Mouse (Mus musculus) heart, embryonic 11.5 days (tissue): ENCODE measurements around the gene Ephx1. TPM values are rescaled to one million over a fixed set of nuclear protein-coding genes. Genes with fewer than 3 reads are reported as not detected.

Source experiments
- ATAC-seq: fragments of 200-750 bp; cut with Nextera tagmentation; replicated peaks from 2 replicates; pipeline ENCODE4 v1.8.0; 2017; ENCODE audit warnings: moderate library complexity; ENCODE audit not compliant: insufficient number of reproducible peaks, low FRiP score, low TSS enrichment
- H3K27ac ChIP-seq: fragments of 300-500 bp; sonication (generic); 2 replicates; pipeline ENCODE4 v1.5.1; 2014; ENCODE audit warnings: mild to moderate bottlenecking, low read depth, low read length
- H3K27me3 ChIP-seq: fragments of 300-500 bp; sonication (generic); 2 replicates; pipeline ENCODE4 v1.6.1; 2014; ENCODE audit warnings: mild to moderate bottlenecking, low read length, mixed read lengths; ENCODE audit not compliant: control insufficient read depth, insufficient read depth
- H3K36me3 ChIP-seq: fragments of 300-500 bp; sonication (generic); 2 replicates; pipeline ENCODE4 v1.6.1; 2014; ENCODE audit warnings: mild to moderate bottlenecking, low read length, moderate library complexity, mixed read lengths; ENCODE audit not compliant: control insufficient read depth, insufficient read depth
- H3K4me1 ChIP-seq: fragments of 300-500 bp; sonication (generic); 2 replicates; pipeline ENCODE4 v1.6.1; 2014; ENCODE audit warnings: low read length; ENCODE audit not compliant: control insufficient read depth, insufficient read depth
- H3K4me2 ChIP-seq: fragments of 300-500 bp; sonication (generic); 2 replicates; pipeline ENCODE4 v1.6.1; 2014; ENCODE audit warnings: mild to moderate bottlenecking, moderate library complexity
- H3K4me3 ChIP-seq: fragments of 300-500 bp; sonication (generic); 2 replicates; pipeline ENCODE4 v1.5.1; 2014; ENCODE audit warnings: low read depth, low read length
- H3K9ac ChIP-seq: fragments of 300-500 bp; sonication (generic); 2 replicates; pipeline ENCODE4 v1.6.1; 2014; ENCODE audit warnings: mild to moderate bottlenecking, low read depth, low read length, moderate library complexity
- H3K9me3 ChIP-seq: fragments of 300-500 bp; sonication (generic); replicated peaks from 2 replicates; pipeline ENCODE4 v1.6.1; 2016; ENCODE audit warnings: low read length; ENCODE audit not compliant: control insufficient read depth
- WGBS: fragments of 180-500 bp; shearing (Covaris S2); extraction: QIAGEN DNeasy Blood & Tissue Kit; methylation state at CpG from one replicate; pipeline ENCODE4 v1.1.7; 2014; ENCODE audit not compliant: insufficient replicate concordance; 5-methylcytosine and 5-hydroxymethylcytosine counted together
- polyA plus RNA-seq: library from polyadenylated mRNA; unstranded; fragments of >200 nt; fragmentation: Nextera tagmentation; extraction: Ambion mirVana; gene quantifications from 2 replicates; pipeline ENCODE4 v1.2.1, GENCODE M21; 2014

Ephx1 gene
- polyA plus RNA-seq, 1 experiment from 2014 or later = 3.8 TPM

DNA sequence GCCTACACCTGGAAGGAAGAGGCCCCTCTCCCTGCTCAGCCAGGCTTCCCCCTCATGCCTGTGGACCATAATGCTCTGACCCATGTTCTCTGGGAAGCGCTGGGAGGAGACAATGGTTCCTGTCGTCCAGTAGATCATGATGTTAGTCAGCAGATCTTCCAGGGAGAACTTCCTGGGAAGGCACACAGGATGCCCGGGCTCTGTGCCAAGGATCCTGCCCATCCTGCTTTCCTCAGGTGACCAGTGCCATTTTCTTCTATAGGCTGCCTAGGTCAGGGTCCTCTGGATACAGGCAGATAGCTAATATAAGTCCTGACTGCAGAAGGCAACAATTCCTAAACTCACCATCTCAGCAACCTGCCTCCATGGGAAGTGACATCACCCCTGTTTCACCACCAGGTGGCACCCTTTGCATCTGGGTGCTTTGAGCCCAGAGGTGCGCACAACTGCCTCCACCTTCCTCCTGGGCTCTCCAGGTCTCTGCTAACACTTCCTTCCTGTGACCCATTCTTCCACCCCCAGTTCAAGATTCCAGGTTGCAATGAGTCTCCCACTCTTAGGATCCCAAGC lies 44.5 kb downstream of the Ephx1 start:
- Histone ChIP-seq H3K4me2 (no peak overlapping the region), H3K4me1 (no peaks in the 10 kb centered on the region), H3K27me3 (no peaks in the 10 kb centered on the region), H3K27ac (no peak overlapping the region), H3K9me3 (no peaks in the 10 kb centered on the region), H3K9ac (no peak overlapping the region), H3K4me3 (no peak overlapping the region), H3K36me3 (peaks cover 5% of the 10 kb centered on the region; the same call in 1 of the 2 replicates)
- ATAC-seq = no peak
- WGBS = 57% methylated on average over 4 of the region's 4 CpGs

DNA sequence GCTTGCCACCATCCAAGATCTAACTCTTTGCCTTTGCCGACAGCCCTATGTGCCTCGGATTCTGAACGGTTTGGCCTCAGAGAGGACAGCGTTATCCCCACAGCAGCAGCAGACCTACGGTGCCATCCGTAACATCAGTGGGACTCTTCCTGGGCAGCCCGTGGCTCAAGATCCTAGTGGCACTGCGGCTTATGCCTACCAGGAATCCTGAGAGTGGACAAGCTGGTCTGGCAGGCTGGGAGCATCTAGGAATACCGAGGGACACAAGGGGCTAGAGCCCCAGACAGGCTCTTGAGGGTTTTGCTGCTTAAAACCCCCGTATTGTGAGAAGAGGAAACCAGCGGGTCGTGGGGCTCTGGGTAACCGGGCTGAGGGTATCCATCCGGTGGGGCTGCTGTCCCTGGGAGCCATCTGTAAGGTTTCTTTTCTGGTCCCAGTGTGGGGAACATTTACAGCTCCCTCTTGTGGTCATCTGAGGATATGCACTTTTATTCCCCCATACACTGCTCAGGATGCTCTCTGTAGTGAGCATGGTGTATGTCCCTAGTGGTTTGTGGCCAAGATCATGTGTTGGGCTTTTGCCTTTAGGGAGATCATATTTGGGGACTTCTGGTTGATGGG lies 46.5 kb downstream of the Ephx1 start:
- Histone ChIP-seq H3K9me3 (no peaks in the 10 kb centered on the region), H3K36me3 (peaks cover 5% of the 10 kb centered on the region; the same call in 1 of the 2 replicates), H3K27ac (no peak overlapping the region), H3K4me3 (no peak overlapping the region), H3K27me3 (no peaks in the 10 kb centered on the region), H3K4me2 (no peak overlapping the region), H3K9ac (no peak overlapping the region), H3K4me1 (no peaks in the 10 kb centered on the region)
- no peak for ATAC-seq
- WGBS = 59% methylated on average over 14 of the region's 14 CpGs

DNA sequence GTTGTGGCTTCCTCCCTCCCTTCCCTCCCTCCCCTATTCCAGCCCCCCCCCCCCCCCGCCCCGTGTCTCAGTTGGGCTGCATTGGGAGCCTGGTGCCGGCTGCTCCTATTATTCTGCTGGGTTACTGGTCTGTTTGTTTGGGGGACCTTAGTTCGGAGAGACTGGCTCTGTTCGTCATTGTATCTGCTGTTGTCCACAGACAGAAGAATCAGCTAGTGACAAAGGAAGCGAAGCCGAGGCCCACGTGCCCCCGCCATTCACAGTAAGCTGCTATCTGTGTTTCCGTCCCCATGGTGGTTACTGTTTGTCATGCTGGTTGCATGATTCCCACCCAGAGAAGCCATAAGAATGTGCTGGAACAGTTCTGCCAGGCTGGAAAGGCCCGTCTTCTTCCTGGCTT lies 47.8 kb downstream of the Ephx1 start:
- no peak overlapping the region for H3K4me2 ChIP-seq
- H3K27me3 ChIP-seq = no peaks in the 10 kb centered on the region
- H3K9me3 ChIP-seq = no peaks in the 10 kb centered on the region
- no peaks in the 10 kb centered on the region for H3K4me1 ChIP-seq
- peaks cover 9% of the 10 kb centered on the region; the same call in 1 of the 2 replicates for H3K36me3 ChIP-seq
- no peak overlapping the region for H3K9ac ChIP-seq
- ATAC-seq = no peak
- H3K4me3 ChIP-seq = no peak overlapping the region
- WGBS = 82% methylated on average over 10 of the region's 11 CpGs
- no peak overlapping the region for H3K27ac ChIP-seq

GRCm38 (mm10) chr1:180967261-180967660 lies 53.4 kb downstream of the Ephx1 start:
- 73% methylated on average over 7 of the region's 7 CpGs for whole genome bisulfite sequencing
- H3K9ac ChIP-seq = no peak overlapping the region
- no peaks in the 10 kb centered on the region for H3K27me3 ChIP-seq
- H3K27ac ChIP-seq = no peak overlapping the region
- no peaks in the 10 kb centered on the region for H3K4me1 ChIP-seq
- no peak for ATAC-seq
- H3K9me3 ChIP-seq = no peaks in the 10 kb centered on the region
- no peak overlapping the region for H3K4me3 ChIP-seq
- H3K4me2 ChIP-seq = no peak overlapping the region
- peaks cover 12% of the 10 kb centered on the region; the same call in 1 of the 2 replicates for H3K36me3 ChIP-seq

- 41% methylated on average over 3 of the region's 3 CpGs for WGBS
- H3K4me3 ChIP-seq = no peak overlapping the region
- H3K36me3 ChIP-seq = peaks cover 10% of the 10 kb centered on the region; the same call in 1 of the 2 replicates
- no peak overlapping the region for H3K9ac ChIP-seq
- H3K4me1 ChIP-seq = no peaks in the 10 kb centered on the region
- H3K4me2 ChIP-seq = no peak overlapping the region
- no peaks in the 10 kb centered on the region for H3K27me3 ChIP-seq
- ATAC-seq = no peak
- H3K27ac ChIP-seq = no peak overlapping the region
- no peaks in the 10 kb centered on the region for H3K9me3 ChIP-seq
These were observed 54.2 kb downstream of the Ephx1 start for GRCm38 (mm10) chr1:180966542-180966941.

DNA sequence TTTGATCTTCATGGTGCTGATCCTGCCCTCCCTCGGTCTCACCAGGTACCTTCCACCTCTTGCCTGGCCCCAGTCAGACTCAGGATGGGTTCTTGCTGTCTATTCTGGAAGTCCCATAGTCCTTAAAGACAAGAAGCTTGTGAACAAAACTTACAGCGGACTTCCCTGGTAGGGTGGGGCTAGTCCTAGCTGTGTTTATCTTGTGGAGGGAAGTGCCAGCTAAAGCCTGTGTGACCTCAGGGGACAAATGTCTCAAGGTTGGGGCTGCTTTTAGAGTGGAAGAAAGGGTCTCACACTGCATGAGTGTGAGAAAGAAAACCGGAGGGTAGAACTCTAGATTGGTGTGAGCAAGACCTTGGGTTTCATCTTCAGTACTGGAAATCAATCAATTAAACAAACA lies 54.9 kb downstream of the Ephx1 start:
- no peak for ATAC-seq
- no peaks in the 10 kb centered on the region for H3K4me1 ChIP-seq
- WGBS = 70% methylated on average over 3 of the region's 3 CpGs
- no peak overlapping the region for H3K27ac ChIP-seq
- no peak overlapping the region for H3K4me2 ChIP-seq
- no peaks in the 10 kb centered on the region for H3K9me3 ChIP-seq
- H3K4me3 ChIP-seq = no peak overlapping the region
- no peaks in the 10 kb centered on the region for H3K27me3 ChIP-seq
- H3K36me3 ChIP-seq = peaks cover 10% of the 10 kb centered on the region; the same call in 1 of the 2 replicates
- no peak overlapping the region for H3K9ac ChIP-seq

GRCm38 (mm10) chr1:180958797-180959196 lies 61.9 kb downstream of the Ephx1 start:
- Histone ChIP-seq H3K36me3 (0 out of 2 replicates have a peak, but pooled peaks cover 5% of the 10 kb centered on the region), H3K27me3 (no peaks in the 10 kb centered on the region), H3K27ac (no peak overlapping the region), H3K4me1 (no peaks in the 10 kb centered on the region), H3K4me3 (no peak overlapping the region), H3K4me2 (no peak overlapping the region), H3K9ac (no peak overlapping the region), H3K9me3 (no peaks in the 10 kb centered on the region)
- ATAC-seq = no peak
- WGBS = 58% methylated on average over 3 of the region's 3 CpGs

DNA sequence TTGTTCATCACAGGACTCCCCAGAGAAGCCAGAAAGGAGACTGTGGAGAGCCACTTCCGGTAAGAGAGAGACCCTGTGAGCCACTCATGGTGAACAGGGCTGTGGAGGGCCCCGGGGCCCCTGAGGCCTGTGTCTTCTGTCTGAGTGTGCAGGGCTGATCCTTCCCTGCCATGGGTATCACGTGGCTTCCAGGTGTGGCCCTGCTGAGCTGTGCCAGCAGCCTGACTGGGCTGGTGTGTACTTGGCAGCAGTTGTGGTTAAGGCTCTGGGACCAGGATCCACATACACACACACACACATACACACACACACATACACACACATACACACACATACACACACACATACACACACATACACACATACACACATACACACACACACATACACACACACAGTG lies 62.7 kb downstream of the Ephx1 start:
- WGBS = 71% methylated on average over 3 of the region's 3 CpGs
- no peak overlapping the region for H3K4me2 ChIP-seq
- H3K36me3 ChIP-seq = 0 out of 2 replicates have a peak, but pooled peaks cover 5% of the 10 kb centered on the region
- no peaks in the 10 kb centered on the region for H3K27me3 ChIP-seq
- no peak for ATAC-seq
- H3K9me3 ChIP-seq = no peaks in the 10 kb centered on the region
- H3K27ac ChIP-seq = no peak overlapping the region
- H3K4me3 ChIP-seq = no peak overlapping the region
- no peaks in the 10 kb centered on the region for H3K4me1 ChIP-seq
- H3K9ac ChIP-seq = no peak overlapping the region

DNA sequence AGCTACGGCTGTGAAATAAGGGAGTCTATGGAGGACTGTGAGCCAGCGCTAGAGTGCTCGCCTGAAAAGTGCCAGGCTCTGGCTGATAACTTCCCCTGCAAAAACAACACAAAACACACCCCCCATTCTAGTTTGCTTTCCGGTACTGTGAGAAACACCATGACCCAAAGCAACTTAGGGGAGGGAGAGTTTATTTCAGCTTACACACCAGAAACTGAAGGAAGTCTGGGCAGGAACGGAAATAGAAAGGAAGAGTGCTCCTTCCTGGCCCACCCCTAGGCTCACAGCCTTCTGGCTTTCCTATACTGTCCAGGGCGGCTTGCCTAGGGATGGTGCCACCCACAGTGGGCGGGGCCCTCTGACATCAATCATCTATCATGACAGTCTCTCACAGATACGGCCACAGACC lies 63.7 kb downstream of the Ephx1 start:
- no peak overlapping the region for H3K9ac ChIP-seq
- WGBS = 61% methylated on average over 8 of the region's 8 CpGs

More for the DNA sequence above, 63.7 kb downstream of the Ephx1 start:
- no peak overlapping the region for H3K4me3 ChIP-seq
- H3K27me3 ChIP-seq = no peaks in the 10 kb centered on the region
- 0 out of 2 replicates have a peak, but pooled peaks cover 5% of the 10 kb centered on the region for H3K36me3 ChIP-seq
- H3K4me2 ChIP-seq = no peak overlapping the region
- H3K4me1 ChIP-seq = no peaks in the 10 kb centered on the region
- no peak overlapping the region for H3K27ac ChIP-seq
- ATAC-seq = no peak; the same call in 1 of the 2 replicates
- no peaks in the 10 kb centered on the region for H3K9me3 ChIP-seq
